Mouse (Mus musculus) cerebellum, adult 11 months (tissue): ENCODE data around the gene Dtx2.
"Not testable (repeated sequence)": the region's sequence is repeated elsewhere in the genome, so short reads cannot be mapped to it uniquely, and the experiment has no call there.

Experiments
- DNase-seq: peaks from one replicate; pipeline ENCODE4 v3.0.0; 2022

The Dtx2 gene

GRCm38 (mm10) chr5:136066404-136067148 lies 72.0 kb downstream of the Dtx2 start:
- not testable (repeated sequence) for DNase-seq

- no peak for DNase-seq
Measured at GRCm38 (mm10) chr5:136069411-136069810, 74.8 kb downstream of the Dtx2 start.

GRCm38 (mm10) chr5:136073051-136073450 lies 78.5 kb downstream of the Dtx2 start:
- DNase-seq: no peak

GRCm38 (mm10) chr5:136073526-136073925 lies 78.9 kb downstream of the Dtx2 start:
- DNase-seq: no peak

GRCm38 (mm10) chr5:136075076-136075475 lies 80.5 kb downstream of the Dtx2 start:
- DNase-seq: no peak

GRCm38 (mm10) chr5:136076284-136076683 lies 81.7 kb downstream of the Dtx2 start:
- no peak for DNase-seq

GRCm38 (mm10) chr5:136077001-136077550 lies 82.5 kb downstream of the Dtx2 start:
- no peak for DNase-seq

GRCm38 (mm10) chr5:136078136-136078535 lies 83.5 kb downstream of the Dtx2 start:
- DNase-seq: no peak

GRCm38 (mm10) chr5:136082345-136082744 lies 87.7 kb downstream of the Dtx2 start:
- no peak for DNase-seq
